Mouse (Mus musculus) neural tube, embryonic 11.5 days (tissue): Measurements from ENCODE around the gene Unc93b1. TPM values are rescaled to one million over a fixed set of nuclear protein-coding genes. Genes with fewer than 3 reads are reported as not detected.

ENCODE experiments used
- ATAC-seq: fragments of 200-750 bp; cut with Nextera tagmentation; 2 replicates; pipeline ENCODE4 v1.8.0; 2017; ENCODE audit warnings: moderate number of reproducible peaks, mild to moderate bottlenecking, moderate TSS enrichment, moderate library complexity; ENCODE audit not compliant: insufficient read depth, low FRiP score, low TSS enrichment
- DNase-seq: peaks from one replicate; pipeline ENCODE4 v3.0.0-alpha.2; 2015; ENCODE audit warnings: low spot score
- H3K27ac ChIP-seq: fragments of 300-500 bp; sonication (generic); 2 replicates; pipeline ENCODE4 v1.5.1; 2014; ENCODE audit warnings: low read depth, mild to moderate bottlenecking, low read length
- H3K27me3 ChIP-seq: fragments of 300-500 bp; sonication (generic); 2 replicates; pipeline ENCODE4 v1.6.1; 2014; ENCODE audit warnings: mild to moderate bottlenecking, low read length, mixed read lengths; ENCODE audit not compliant: control insufficient read depth, insufficient read depth
- H3K36me3 ChIP-seq: fragments of 300-500 bp; sonication (generic); 2 replicates; pipeline ENCODE4 v1.6.1; 2014; ENCODE audit warnings: mild to moderate bottlenecking, low read length, moderate library complexity, mixed read lengths; ENCODE audit not compliant: control insufficient read depth, insufficient read depth
- H3K4me1 ChIP-seq: fragments of 300-500 bp; sonication (generic); 2 replicates; pipeline ENCODE4 v1.6.1; 2014; ENCODE audit warnings: low read length, mixed read lengths; ENCODE audit not compliant: control insufficient read depth, insufficient read depth
- H3K4me2 ChIP-seq: fragments of 300-500 bp; sonication (generic); 2 replicates; pipeline ENCODE4 v1.6.1; 2014; ENCODE audit warnings: low read depth, mild to moderate bottlenecking, moderate library complexity
- H3K4me3 ChIP-seq: fragments of 300-500 bp; sonication (generic); 2 replicates; pipeline ENCODE4 v1.5.1; 2014; ENCODE audit warnings: low read depth, low read length
- H3K9ac ChIP-seq: fragments of 300-500 bp; sonication (generic); 2 replicates; pipeline ENCODE4 v1.6.1; 2014; ENCODE audit warnings: mild to moderate bottlenecking, low read length
- H3K9me3 ChIP-seq: fragments of 300-500 bp; sonication (generic); 2 replicates; pipeline ENCODE4 v1.6.1; 2016; ENCODE audit warnings: low read length; ENCODE audit not compliant: control insufficient read depth
- WGBS: fragments of 180-500 bp; shearing (Covaris S2); extraction: QIAGEN DNeasy Blood & Tissue Kit; methylation state at CpG from one replicate; pipeline ENCODE4 v1.1.7; 2014; 5-methylcytosine and 5-hydroxymethylcytosine counted together
- polyA plus RNA-seq: library from polyadenylated mRNA; unstranded; fragments of >200 nt; fragmentation: Nextera tagmentation; extraction: Ambion mirVana; gene quantifications from 2 replicates; pipeline ENCODE4 v1.2.1, GENCODE M21; 2014

The Unc93b1 gene
- polyA plus RNA-seq, 1 experiment from 2014 or later: 5.3 TPM

GRCm38 (mm10) chr19:3991966-3992365 lies 57.0 kb downstream of the Unc93b1 start:
- Histone ChIP-seq H3K4me1 (no peaks in the 10 kb centered on the region), H3K4me3 (no peak overlapping the region), H3K27ac (no peak overlapping the region), H3K4me2 (no peak overlapping the region), H3K27me3 (no peaks in the 10 kb centered on the region), H3K9ac (no peak overlapping the region), H3K36me3 (no peaks in the 10 kb centered on the region), H3K9me3 (no peaks in the 10 kb centered on the region)
- ATAC-seq (no peak), DNase-seq (no peak)
- WGBS: 93% methylated on average over 3 of the region's 3 CpGs

- no peaks in the 10 kb centered on the region for H3K36me3 ChIP-seq
- WGBS: 63% methylated on average over 5 of the region's 5 CpGs
- H3K27ac ChIP-seq: no peak within 1 kb of the TSS
- H3K27me3 ChIP-seq: no peaks in the 10 kb centered on the region
- DNase-seq (no peak), ATAC-seq (no peak)
- H3K4me1 ChIP-seq: no peaks in the 10 kb centered on the region
- no peak within 1 kb of the TSS for H3K4me3 ChIP-seq
- H3K4me2 ChIP-seq: no peak within 1 kb of the TSS
- no peaks in the 10 kb centered on the region for H3K9me3 ChIP-seq
- H3K9ac ChIP-seq: no peak within 1 kb of the TSS
Observed at GRCm38 (mm10) chr19:3992416-3992815, 57.4 kb downstream of the Unc93b1 start, which contains the start of gene Tbx10. TSS of gene Tbx10 (plus strand) at chr19:3992752.

GRCm38 (mm10) chr19:3994932-3995331 lies 59.9 kb downstream of the Unc93b1 start:
- Histone ChIP-seq H3K27ac (no peak overlapping the region), H3K27me3 (no peaks in the 10 kb centered on the region), H3K9ac (no peak overlapping the region), H3K4me1 (no peaks in the 10 kb centered on the region), H3K9me3 (no peaks in the 10 kb centered on the region), H3K4me3 (no peak overlapping the region), H3K36me3 (no peaks in the 10 kb centered on the region), H3K4me2 (no peak overlapping the region)
- no peak for DNase-seq
- no peak for ATAC-seq
- 64% methylated on average over 6 of the region's 6 CpGs for WGBS

- no peak for DNase-seq
- H3K36me3 ChIP-seq: no peaks in the 10 kb centered on the region
- no peak overlapping the region for H3K27ac ChIP-seq
- no peak overlapping the region for H3K4me3 ChIP-seq
- 91% methylated on average over 3 of the region's 3 CpGs for WGBS
- no peak for ATAC-seq
- no peaks in the 10 kb centered on the region for H3K27me3 ChIP-seq
- no peaks in the 10 kb centered on the region for H3K4me1 ChIP-seq
- H3K9ac ChIP-seq: no peak overlapping the region
- no peak overlapping the region for H3K4me2 ChIP-seq
- no peaks in the 10 kb centered on the region for H3K9me3 ChIP-seq
Observed at GRCm38 (mm10) chr19:3995505-3995904, 60.5 kb downstream of the Unc93b1 start.

- no peak overlapping the region for H3K9ac ChIP-seq
- WGBS: 76% methylated on average over 7 of the region's 7 CpGs
- ATAC-seq: no peak
- no peak overlapping the region for H3K4me2 ChIP-seq
- peaks cover 4% of the 10 kb centered on the region; the same call in 1 of the 2 replicates for H3K4me1 ChIP-seq
- H3K9me3 ChIP-seq: no peaks in the 10 kb centered on the region
- no peak overlapping the region for H3K4me3 ChIP-seq
- no peaks in the 10 kb centered on the region for H3K27me3 ChIP-seq
- H3K36me3 ChIP-seq: no peaks in the 10 kb centered on the region
- H3K27ac ChIP-seq: no peak overlapping the region
- no peak for DNase-seq
Observed at GRCm38 (mm10) chr19:3996106-3996505, 61.1 kb downstream of the Unc93b1 start.

GRCm38 (mm10) chr19:3996747-3997146 lies 61.8 kb downstream of the Unc93b1 start:
- H3K27me3 ChIP-seq: no peaks in the 10 kb centered on the region

GRCm38 (mm10) chr19:3997231-3997630 lies 62.2 kb downstream of the Unc93b1 start:
- no peak for ATAC-seq
- H3K27ac ChIP-seq: no peak overlapping the region
- WGBS: 69% methylated on average over 8 of the region's 8 CpGs
- H3K27me3 ChIP-seq: no peaks in the 10 kb centered on the region
- no peaks in the 10 kb centered on the region for H3K36me3 ChIP-seq
- H3K9me3 ChIP-seq: no peaks in the 10 kb centered on the region
- no peak overlapping the region for H3K9ac ChIP-seq
- no peak for DNase-seq
- H3K4me3 ChIP-seq: no peak overlapping the region
- H3K4me1 ChIP-seq: peaks cover 9% of the 10 kb centered on the region; the same call in 1 of the 2 replicates
- H3K4me2 ChIP-seq: no peak overlapping the region

More at GRCm38 (mm10) chr19:3996747-3997146, 61.8 kb downstream of the Unc93b1 start:
- H3K4me1 ChIP-seq: peaks cover 9% of the 10 kb centered on the region; the same call in 1 of the 2 replicates
- no peak overlapping the region for H3K27ac ChIP-seq
- H3K4me3 ChIP-seq: no peak overlapping the region
- DNase-seq (no peak), ATAC-seq (no peak)
- whole genome bisulfite sequencing: 84% methylated on average over 8 of the region's 8 CpGs
- H3K9ac ChIP-seq: no peak overlapping the region
- H3K4me2 ChIP-seq: no peak overlapping the region
- no peaks in the 10 kb centered on the region for H3K36me3 ChIP-seq
- H3K9me3 ChIP-seq: no peaks in the 10 kb centered on the region

- 69% methylated on average over 8 of the region's 8 CpGs for WGBS
- H3K27me3 ChIP-seq: no peaks in the 10 kb centered on the region
- DNase-seq (no peak), ATAC-seq (no peak)
- H3K9me3 ChIP-seq: no peaks in the 10 kb centered on the region
- no peaks in the 10 kb centered on the region for H3K36me3 ChIP-seq
- no peak overlapping the region for H3K4me3 ChIP-seq
- H3K4me2 ChIP-seq: no peak overlapping the region
- no peak overlapping the region for H3K27ac ChIP-seq
- peaks cover 9% of the 10 kb centered on the region; the same call in 1 of the 2 replicates for H3K4me1 ChIP-seq
- no peak overlapping the region for H3K9ac ChIP-seq
Observed at GRCm38 (mm10) chr19:3998335-3998734, 63.3 kb downstream of the Unc93b1 start.
